Mouse (Mus musculus) cerebellum, postnatal 4 days (tissue): ENCODE results near the gene Lrfn4.
"Not testable (repeated sequence)": the region's sequence is repeated elsewhere in the genome, so short reads cannot be mapped to it uniquely, and the experiment has no call there.

Experiments used
- DNase-seq, 2 experiments: peaks; one replicate each; pipeline ENCODE4 v3.0.0; 2022; ENCODE audit warnings: low spot score in 2 of 2, mixed read lengths in 1 of 2

Lrfn4 gene

GRCm38 (mm10) chr19:4612181-4612961 lies 3.1 kb downstream of the Lrfn4 start:
- no peak for DNase-seq

- no peak for DNase-seq
Observed at GRCm38 (mm10) chr19:4610109-4610508, 5.4 kb downstream of the Lrfn4 start.

GRCm38 (mm10) chr19:4608511-4608910 lies 7.0 kb downstream of the Lrfn4 start:
- DNase-seq, result no peak

GRCm38 (mm10) chr19:4607406-4607805 lies 8.1 kb downstream of the Lrfn4 start:
- DNase-seq, result no peak

GRCm38 (mm10) chr19:4605654-4606053 lies 9.8 kb downstream of the Lrfn4 start:
- no peak for DNase-seq

- DNase-seq, result no peak
Observed at GRCm38 (mm10) chr19:4603801-4604723, 11.4 kb downstream of the Lrfn4 start.

GRCm38 (mm10) chr19:4602459-4602858 lies 13.0 kb downstream of the Lrfn4 start:
- DNase-seq, result no peak

- DNase-seq, result no peak
Observed at GRCm38 (mm10) chr19:4596071-4596470, 19.4 kb downstream of the Lrfn4 start.

GRCm38 (mm10) chr19:4593792-4594522 lies 21.5 kb downstream of the Lrfn4 start:
- DNase-seq, result no peak

GRCm38 (mm10) chr19:4590025-4590424 lies 25.4 kb downstream of the Lrfn4 start:
- DNase-seq, result no peak

- no peak for DNase-seq
Observed at GRCm38 (mm10) chr19:4589081-4589480, 26.4 kb downstream of the Lrfn4 start.

- DNase-seq, result no peak
Observed at GRCm38 (mm10) chr19:4588430-4588829, 27.0 kb downstream of the Lrfn4 start.

- DNase-seq, result no peak
Observed at GRCm38 (mm10) chr19:4587426-4587825, 28.0 kb downstream of the Lrfn4 start.

GRCm38 (mm10) chr19:4586783-4587182 lies 28.7 kb downstream of the Lrfn4 start:
- DNase-seq, result not testable (repeated sequence)

GRCm38 (mm10) chr19:4583856-4584255 lies 31.6 kb downstream of the Lrfn4 start:
- no peak for DNase-seq

- DNase-seq, result no peak
Observed at GRCm38 (mm10) chr19:4579296-4579695, 36.2 kb downstream of the Lrfn4 start.

- DNase-seq, result no peak
Observed at GRCm38 (mm10) chr19:4578799-4579198, 36.7 kb downstream of the Lrfn4 start.

- DNase-seq, result no peak
Observed at GRCm38 (mm10) chr19:4573241-4573640, 42.2 kb downstream of the Lrfn4 start.

GRCm38 (mm10) chr19:4572467-4572866 lies 43.0 kb downstream of the Lrfn4 start:
- DNase-seq, result no peak

GRCm38 (mm10) chr19:4572061-4572460 lies 43.4 kb downstream of the Lrfn4 start:
- no peak for DNase-seq

GRCm38 (mm10) chr19:4571658-4572057 lies 43.8 kb downstream of the Lrfn4 start:
- no peak for DNase-seq

- DNase-seq, result no peak
Observed at GRCm38 (mm10) chr19:4570815-4571214, 44.7 kb downstream of the Lrfn4 start.
